Mouse (Mus musculus): ENCODE data around the gene Fgf5. TPM values are rescaled to one million over a fixed set of nuclear protein-coding genes. Genes with fewer than 3 reads are reported as not detected.

Fgf5 gene
- polyA plus RNA-seq, 1 experiment from 2014 or later: 0.76 TPM

- Histone ChIP-seq H3K9ac (ENCODE audit: low read depth, low read length) (no peak overlapping the region), H3K27ac (ENCODE audit: low read depth, low read length) (no peak overlapping the region), H3K4me2 (replicated peaks; ENCODE audit: low read depth, low read length) (no peak overlapping the region), H3K9me3 (ENCODE audit: control insufficient read depth, low read length) (no peaks in the 10 kb centered on the region), H3K27me3 (ENCODE audit: control insufficient read depth, insufficient read depth, low read length) (peaks cover 20% of the 10 kb centered on the region), H3K4me3 (ENCODE audit: low read depth, low read length) (no peak overlapping the region), H3K36me3 (ENCODE audit: control insufficient read depth, insufficient read depth, low read length) (no peaks in the 10 kb centered on the region), H3K4me1 (replicated peaks; ENCODE audit: control insufficient read depth, insufficient read depth, low read length) (no peaks in the 10 kb centered on the region)
- 85% methylated on average over 8 of the region's 8 CpGs for WGBS
- DNase-seq (ENCODE audit: low spot score): no peak
- ATAC-seq (ENCODE audit: low FRiP score): no peak
These were observed 36.7 kb downstream of the Fgf5 start for GRCm38 (mm10) chr5:98290642-98291041.

- H3K9ac ChIP-seq (ENCODE audit: low read depth, low read length): no peak overlapping the region
- 3% methylated on average over 19 of the region's 19 CpGs for WGBS
These were observed 38.5 kb downstream of the Fgf5 start for GRCm38 (mm10) chr5:98292388-98293048.

GRCm38 (mm10) chr5:98293049-98293715 lies 39.2 kb downstream of the Fgf5 start:
- Histone ChIP-seq H3K9ac (ENCODE audit: low read depth, low read length) (no peak overlapping the region), H3K4me1 (replicated peaks; ENCODE audit: control insufficient read depth, insufficient read depth, low read length) (no peaks in the 10 kb centered on the region), H3K9me3 (ENCODE audit: control insufficient read depth, low read length) (no peaks in the 10 kb centered on the region), H3K27ac (ENCODE audit: low read depth, low read length) (no peak overlapping the region), H3K27me3 (ENCODE audit: control insufficient read depth, insufficient read depth, low read length) (peaks cover 20% of the 10 kb centered on the region), H3K4me2 (replicated peaks; ENCODE audit: low read depth, low read length) (peak overlapping the region; percentile 9; the same call in 1 of the 2 replicates), H3K36me3 (ENCODE audit: control insufficient read depth, insufficient read depth, low read length) (no peaks in the 10 kb centered on the region), H3K4me3 (ENCODE audit: low read depth, low read length) (peak overlapping the region; percentile 8; the same call in 1 of the 2 replicates)
- 2% methylated on average over 12 of the region's 12 CpGs for WGBS
- DNase-seq (ENCODE audit: low spot score) (peak; percentile 35), ATAC-seq (ENCODE audit: low FRiP score) (no peak)

More at GRCm38 (mm10) chr5:98292388-98293048, 38.5 kb downstream of the Fgf5 start:
- Histone ChIP-seq H3K4me3 (ENCODE audit: low read depth, low read length) (0 out of 2 replicates have a peak overlapping the region, but pooled peaks have one; percentile 8), H3K27ac (ENCODE audit: low read depth, low read length) (no peak overlapping the region), H3K36me3 (ENCODE audit: control insufficient read depth, insufficient read depth, low read length) (no peaks in the 10 kb centered on the region), H3K4me1 (replicated peaks; ENCODE audit: control insufficient read depth, insufficient read depth, low read length) (no peaks in the 10 kb centered on the region), H3K9me3 (ENCODE audit: control insufficient read depth, low read length) (no peaks in the 10 kb centered on the region), H3K27me3 (ENCODE audit: control insufficient read depth, insufficient read depth, low read length) (peaks cover 20% of the 10 kb centered on the region), H3K4me2 (replicated peaks; ENCODE audit: low read depth, low read length) (peak overlapping the region; percentile 9; the same call in 1 of the 2 replicates)
- DNase-seq (ENCODE audit: low spot score): peak; percentile 14
- ATAC-seq (ENCODE audit: low FRiP score): no peak

GRCm38 (mm10) chr5:98300079-98300478 lies 46.1 kb downstream of the Fgf5 start:
- H3K9ac ChIP-seq (ENCODE audit: low read depth, low read length): no peak overlapping the region
- no peaks in the 10 kb centered on the region for H3K9me3 ChIP-seq (ENCODE audit: control insufficient read depth, low read length)
- no peak overlapping the region for H3K4me3 ChIP-seq (ENCODE audit: low read depth, low read length)
- no peak for ATAC-seq (ENCODE audit: low FRiP score)
- H3K36me3 ChIP-seq (ENCODE audit: control insufficient read depth, insufficient read depth, low read length): no peaks in the 10 kb centered on the region
- no peaks in the 10 kb centered on the region for H3K4me1 ChIP-seq (replicated peaks; ENCODE audit: control insufficient read depth, insufficient read depth, low read length)
- no peak overlapping the region for H3K4me2 ChIP-seq (replicated peaks; ENCODE audit: low read depth, low read length)
- H3K27ac ChIP-seq (ENCODE audit: low read depth, low read length): no peak overlapping the region
- no peak for DNase-seq (ENCODE audit: low spot score)
- H3K27me3 ChIP-seq (ENCODE audit: control insufficient read depth, insufficient read depth, low read length): no peaks in the 10 kb centered on the region
- WGBS: 88% methylated on average over 4 of the region's 4 CpGs

GRCm38 (mm10) chr5:98305673-98306072 lies 51.7 kb downstream of the Fgf5 start:
- Histone ChIP-seq H3K36me3 (ENCODE audit: control insufficient read depth, insufficient read depth, low read length) (no peaks in the 10 kb centered on the region), H3K4me2 (replicated peaks; ENCODE audit: low read depth, low read length) (no peak overlapping the region), H3K4me3 (ENCODE audit: low read depth, low read length) (no peak overlapping the region), H3K4me1 (replicated peaks; ENCODE audit: control insufficient read depth, insufficient read depth, low read length) (no peaks in the 10 kb centered on the region), H3K27ac (ENCODE audit: low read depth, low read length) (no peak overlapping the region), H3K9me3 (ENCODE audit: control insufficient read depth, low read length) (no peaks in the 10 kb centered on the region), H3K9ac (ENCODE audit: low read depth, low read length) (no peak overlapping the region), H3K27me3 (ENCODE audit: control insufficient read depth, insufficient read depth, low read length) (no peaks in the 10 kb centered on the region)
- ATAC-seq (ENCODE audit: low FRiP score) (no peak), DNase-seq (ENCODE audit: low spot score) (no peak)
- WGBS: 87% methylated on average over 4 of the region's 4 CpGs

GRCm38 (mm10) chr5:98306528-98306927 lies 52.5 kb downstream of the Fgf5 start:
- Histone ChIP-seq H3K4me2 (replicated peaks; ENCODE audit: low read depth, low read length) (no peak overlapping the region), H3K4me1 (replicated peaks; ENCODE audit: control insufficient read depth, insufficient read depth, low read length) (no peaks in the 10 kb centered on the region), H3K27ac (ENCODE audit: low read depth, low read length) (no peak overlapping the region), H3K36me3 (ENCODE audit: control insufficient read depth, insufficient read depth, low read length) (no peaks in the 10 kb centered on the region), H3K9me3 (ENCODE audit: control insufficient read depth, low read length) (no peaks in the 10 kb centered on the region), H3K4me3 (ENCODE audit: low read depth, low read length) (no peak overlapping the region), H3K9ac (ENCODE audit: low read depth, low read length) (no peak overlapping the region), H3K27me3 (ENCODE audit: control insufficient read depth, insufficient read depth, low read length) (no peaks in the 10 kb centered on the region)
- WGBS: 61% methylated on average over 9 of the region's 9 CpGs
- ATAC-seq (ENCODE audit: low FRiP score) (no peak), DNase-seq (ENCODE audit: low spot score) (peak; percentile 20)

- Histone ChIP-seq H3K27ac (ENCODE audit: low read depth, low read length) (no peak overlapping the region), H3K9me3 (ENCODE audit: control insufficient read depth, low read length) (no peaks in the 10 kb centered on the region), H3K4me2 (replicated peaks; ENCODE audit: low read depth, low read length) (no peak overlapping the region), H3K4me1 (replicated peaks; ENCODE audit: control insufficient read depth, insufficient read depth, low read length) (no peaks in the 10 kb centered on the region), H3K36me3 (ENCODE audit: control insufficient read depth, insufficient read depth, low read length) (no peaks in the 10 kb centered on the region), H3K9ac (ENCODE audit: low read depth, low read length) (no peak overlapping the region), H3K4me3 (ENCODE audit: low read depth, low read length) (no peak overlapping the region), H3K27me3 (ENCODE audit: control insufficient read depth, insufficient read depth, low read length) (0 out of 2 replicates have a peak, but pooled peaks cover 2% of the 10 kb centered on the region)
- no peak for ATAC-seq (ENCODE audit: low FRiP score)
- no peak for DNase-seq (ENCODE audit: low spot score)
- 87% methylated on average over 2 of the region's 2 CpGs for WGBS
These were observed 72.6 kb downstream of the Fgf5 start for GRCm38 (mm10) chr5:98326625-98327024.

Data from hindbrain, embryonic 11.5 days (tissue).